ENCODE assay signal across 8 mouse cellular contexts in the genomic region with DNA sequence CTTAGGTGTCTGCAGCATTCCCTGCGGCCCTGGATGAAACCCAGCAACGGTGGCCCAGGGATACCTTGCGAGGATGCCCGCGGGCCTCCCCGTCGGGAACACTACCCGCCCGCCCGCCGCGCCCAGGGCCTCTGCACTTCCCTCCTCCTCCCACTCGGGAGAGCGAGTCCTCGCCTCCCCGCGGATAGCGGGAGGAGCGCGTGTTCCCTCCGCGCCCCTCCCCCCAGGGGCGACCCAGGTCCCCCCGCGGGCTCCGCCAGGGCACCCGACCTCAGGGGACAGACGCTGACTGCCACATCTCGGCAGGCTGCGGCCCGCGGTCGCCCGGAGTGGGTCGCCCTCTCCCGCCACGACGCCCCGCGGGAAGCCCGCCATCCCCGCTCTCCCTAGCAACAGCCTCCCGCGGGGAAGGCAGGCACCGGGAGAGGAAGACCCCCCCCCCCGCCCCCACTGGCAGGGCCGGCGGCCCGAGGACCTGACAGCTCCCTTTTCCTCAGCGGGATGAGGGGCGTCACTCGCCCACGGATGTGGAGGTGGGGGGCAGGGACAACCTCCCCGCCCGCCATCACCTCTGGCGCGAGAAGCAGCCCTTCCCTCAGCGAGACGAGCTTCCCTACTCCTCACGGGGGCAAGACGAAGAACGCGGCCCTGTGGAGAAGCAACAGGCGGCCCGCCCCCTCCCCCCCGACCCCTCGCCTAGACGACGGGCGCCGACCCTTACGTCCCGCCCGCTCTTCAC. TPM values are rescaled to one million over a fixed set of nuclear protein-coding genes. Genes with fewer than 3 reads are reported as not detected.
A peak's percentile ranks its signal among the peaks of the same experiment; 100 is the strongest.
DNase-seq lines count a peak whose midpoint lies in the region; ATAC-seq and TF ChIP-seq lines count a peak whose summit lies in the region.

No protein-coding gene starts in this region.

- H3K9ac ChIP-seq in intestine, embryonic 15.5 days = peak overlapping the region; percentile 73
- peak overlapping the region; percentile 91 for H3K9ac ChIP-seq in limb, embryonic 13.5 days
- peak overlapping the region; percentile 85 for H3K9ac ChIP-seq in midbrain, embryonic 16.5 days (ENCODE audit: low read depth, low read length)

- no peaks in the 10 kb centered on the region for H3K36me3 ChIP-seq in intestine, embryonic 15.5 days
- H3K36me3 ChIP-seq in limb, embryonic 13.5 days = peaks cover 9% of the 10 kb centered on the region
- H3K36me3 ChIP-seq in midbrain, embryonic 16.5 days (ENCODE audit: control insufficient read depth, insufficient read depth, low read length) = no peaks in the 10 kb centered on the region

- peaks cover 2% of the 10 kb centered on the region for H3K4me1 ChIP-seq in cerebellum, adult 2 months (ENCODE audit: control insufficient read depth, insufficient read depth, low read length)
- peaks cover 19% of the 10 kb centered on the region for H3K4me1 ChIP-seq in intestine, embryonic 15.5 days (replicated peaks)
- peaks cover 33% of the 10 kb centered on the region for H3K4me1 ChIP-seq in limb, embryonic 13.5 days
- H3K4me1 ChIP-seq in midbrain, embryonic 16.5 days (ENCODE audit: control insufficient read depth, insufficient read depth, low read length) = peaks cover 24% of the 10 kb centered on the region

- H3K4me3 ChIP-seq in cerebellum, adult 2 months (replicated peaks; ENCODE audit: insufficient read depth, low read depth, low read length) = peak overlapping the region; percentile 86
- H3K4me3 ChIP-seq in intestine, embryonic 15.5 days (replicated peaks) = peak overlapping the region; percentile 86
- H3K4me3 ChIP-seq in limb, embryonic 13.5 days = peak overlapping the region; percentile 89
- H3K4me3 ChIP-seq in midbrain, embryonic 16.5 days (ENCODE audit: low read depth, low read length) = peak overlapping the region; percentile 86

- under 1% methylated on average over 72 of the region's 74 CpGs for WGBS in cerebellum, adult 2 months
- under 1% methylated on average over 56 of the region's 74 CpGs for WGBS in intestine, embryonic 15.5 days
- under 1% methylated on average over 41 of the region's 74 CpGs for WGBS in limb, embryonic 13.5 days
- 0% methylated on average over 47 of the region's 74 CpGs for WGBS in midbrain, embryonic 16.5 days

- TF ChIP-seq POLR2A in cerebellum, adult 2 months (IDR thresholded peaks at IDR 0.05; ENCODE audit: borderline replicate concordance, insufficient read depth, low read length) = no peak

- peak; percentile 76 for ATAC-seq in intestine, embryonic 15.5 days
- ATAC-seq in limb, embryonic 13.5 days (ENCODE audit: low FRiP score, low read depth) = peak; percentile 74
- peak; percentile 82 for ATAC-seq in midbrain, embryonic 16.5 days

- H3K27me3 ChIP-seq in cerebellum, adult 2 months (ENCODE audit: control insufficient read depth, insufficient read depth, low read length) = no peaks in the 10 kb centered on the region
- H3K27me3 ChIP-seq in intestine, embryonic 15.5 days (replicated peaks) = no peaks in the 10 kb centered on the region
- H3K27me3 ChIP-seq in limb, embryonic 13.5 days = no peaks in the 10 kb centered on the region
- no peaks in the 10 kb centered on the region for H3K27me3 ChIP-seq in midbrain, embryonic 16.5 days (ENCODE audit: control insufficient read depth, insufficient read depth, low read depth, low read length)

- peak overlapping the region; percentile 59 for H3K4me2 ChIP-seq in intestine, embryonic 15.5 days (replicated peaks)
- peak overlapping the region; percentile 71 for H3K4me2 ChIP-seq in limb, embryonic 13.5 days (replicated peaks)
- H3K4me2 ChIP-seq in midbrain, embryonic 16.5 days (ENCODE audit: low read length) = peak overlapping the region; percentile 73

- no peak for TF ChIP-seq CTCF in cerebellum, adult 2 months (IDR thresholded peaks at IDR 0.05; ENCODE audit: borderline replicate concordance, insufficient read depth, low read depth, low read length)

- no peaks in the 10 kb centered on the region for H3K9me3 ChIP-seq in intestine, embryonic 15.5 days
- no peaks in the 10 kb centered on the region for H3K9me3 ChIP-seq in limb, embryonic 13.5 days
- no peaks in the 10 kb centered on the region for H3K9me3 ChIP-seq in midbrain, embryonic 16.5 days (replicated peaks; ENCODE audit: control insufficient read depth, low read length, poor library complexity, severe bottlenecking)

- H3K27ac ChIP-seq in cerebellum, adult 2 months (ENCODE audit: insufficient read depth, low read length) = peak overlapping the region; percentile 14; the same call in 1 of the 2 replicates
- H3K27ac ChIP-seq in intestine, embryonic 15.5 days = peak overlapping the region; percentile 86
- peak overlapping the region; percentile 92 for H3K27ac ChIP-seq in limb, embryonic 13.5 days
- H3K27ac ChIP-seq in midbrain, embryonic 16.5 days (ENCODE audit: low read length) = peak overlapping the region; percentile 83

- peak; percentile 56 for DNase-seq in embryo, embryonic 10 days (ENCODE audit: low spot score)
- no peak for DNase-seq in embryo, embryonic 9.5 days (ENCODE audit: extremely low spot score)
- DNase-seq in cerebellum, adult 2 months = peak; percentile 70 to 73
- DNase-seq in frontal cortex, postnatal 36 days (ENCODE audit: low spot score in 2 of 2) = peak; percentile 50 to 58
- DNase-seq in spleen, postnatal 36 days (ENCODE audit: low spot score in 2 of 2) = peak; percentile 32 to 45

RNA-seq across cellular contexts. Expression of a gene that starts 0.6 kb away (rescaled TPM):
- 28.5 and 31.3 TPM in 2 replicates for polyA plus RNA-seq in cerebellum, adult 2 months (2012; rRNA removed)
- polyA plus RNA-seq in intestine, embryonic 15.5 days (2015; fragmentation: Nextera tagmentation; extraction: Ambion mirVana) = 12.5 and 14.5 TPM in 2 replicates
- polyA plus RNA-seq in limb, embryonic 13.5 days (2015; fragmentation: Nextera tagmentation; extraction: Ambion mirVana) = 25.6 and 30.1 TPM in 2 replicates
- polyA plus RNA-seq in midbrain, embryonic 16.5 days (2015; fragmentation: Nextera tagmentation; extraction: Ambion mirVana) = 27.0 and 28.0 TPM in 2 replicates

RNA-seq across cellular contexts. Expression of a gene that starts 0.6 kb away (rescaled TPM):
- polyA plus RNA-seq in cerebellum, adult 2 months (2012; rRNA removed) = 104 and 107 TPM in 2 replicates
- polyA plus RNA-seq in intestine, embryonic 15.5 days (2015; fragmentation: Nextera tagmentation; extraction: Ambion mirVana) = 94.2 and 97.2 TPM in 2 replicates
- 79.1 and 80.4 TPM in 2 replicates for polyA plus RNA-seq in limb, embryonic 13.5 days (2015; fragmentation: Nextera tagmentation; extraction: Ambion mirVana)
- polyA plus RNA-seq in midbrain, embryonic 16.5 days (2015; fragmentation: Nextera tagmentation; extraction: Ambion mirVana) = 111 and 116 TPM in 2 replicates

RNA-seq across cellular contexts. Expression of a gene that starts 52.2 kb away (rescaled TPM):
- 192 TPM in 2 replicates for polyA plus RNA-seq in cerebellum, adult 2 months (2012; rRNA removed)
- polyA plus RNA-seq in intestine, embryonic 15.5 days (2015; fragmentation: Nextera tagmentation; extraction: Ambion mirVana) = 2.7 and 2.9 TPM in 2 replicates
- polyA plus RNA-seq in limb, embryonic 13.5 days (2015; fragmentation: Nextera tagmentation; extraction: Ambion mirVana) = 20.0 and 21.3 TPM in 2 replicates
- polyA plus RNA-seq in midbrain, embryonic 16.5 days (2015; fragmentation: Nextera tagmentation; extraction: Ambion mirVana) = 5.9 and 6.2 TPM in 2 replicates

Comparison
In these comparisons a context has a peak if more than half of its experiments do, and no peak if none do; other contexts are left out.
1. H3K27ac ChIP-seq: peak in every context shown above with its lines; median percentile 92 in limb, embryonic 13.5 days; 86 in intestine, embryonic 15.5 days; 83 in midbrain, embryonic 16.5 days; 14 in cerebellum, adult 2 months.